Mouse (Mus musculus): ENCODE measurements around the gene Lonp2. TPM values are rescaled to one million over a fixed set of nuclear protein-coding genes. Genes with fewer than 3 reads are reported as not detected.

The Lonp2 gene
- polyA plus RNA-seq, 1 experiment from 2014 or later, result 93.6 TPM

DNA sequence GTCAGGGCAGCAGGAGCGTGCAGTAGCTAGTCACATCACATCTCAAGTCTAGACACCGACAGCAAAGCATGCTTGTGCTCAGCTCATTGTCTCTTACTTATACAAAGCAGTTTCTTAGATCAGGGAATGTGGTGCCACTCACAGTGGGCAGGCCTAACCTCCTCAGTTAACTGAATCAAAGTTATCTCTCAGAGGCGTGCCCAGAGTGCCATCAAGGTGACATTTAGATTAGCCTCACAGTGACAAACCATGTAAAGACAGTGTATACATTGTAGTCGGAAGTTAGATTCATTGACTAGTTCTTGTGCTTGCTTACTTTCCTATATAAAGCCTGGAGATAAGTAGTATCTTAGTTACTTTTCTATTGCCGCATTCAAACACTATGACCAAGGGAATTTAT, 6.4 kb downstream of the Lonp2 start:
- ATAC-seq (ENCODE audit: low FRiP score), result no peak
- no peak overlapping the region for H3K27ac ChIP-seq (replicated peaks)
- H3K9ac ChIP-seq (replicated peaks), result no peak overlapping the region
- no peak overlapping the region for H3K4me2 ChIP-seq
- WGBS, result 90% methylated on average over 5 of the region's 5 CpGs
- H3K27me3 ChIP-seq (replicated peaks), result no peaks in the 10 kb centered on the region
- no peaks in the 10 kb centered on the region for H3K9me3 ChIP-seq (replicated peaks)
- peaks cover 18% of the 10 kb centered on the region for H3K36me3 ChIP-seq
- H3K4me1 ChIP-seq, result peaks cover 14% of the 10 kb centered on the region
- no peak overlapping the region for H3K4me3 ChIP-seq (replicated peaks)

DNA sequence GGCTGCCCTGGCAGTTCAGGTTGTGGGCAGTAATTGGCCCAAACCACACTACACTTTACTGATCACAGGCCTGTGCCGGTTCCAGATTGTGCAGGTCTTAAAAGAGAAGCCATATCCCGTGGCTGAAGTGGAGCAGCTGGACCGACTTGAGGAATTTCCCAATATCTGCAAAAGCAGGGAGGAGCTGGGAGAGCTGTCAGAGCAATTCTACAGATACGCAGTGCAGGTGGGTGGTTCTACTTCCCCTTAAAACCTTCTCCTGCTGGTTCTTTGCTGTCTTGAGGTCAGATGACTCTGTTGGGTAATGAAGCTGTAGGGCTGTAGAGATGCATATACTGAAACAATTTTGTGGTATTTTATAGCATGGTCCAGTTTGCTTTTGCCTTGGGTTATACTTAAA, 7.6 kb downstream of the Lonp2 start:
- Histone ChIP-seq H3K9me3 (replicated peaks) (no peaks in the 10 kb centered on the region), H3K4me2 (no peak overlapping the region), H3K9ac (replicated peaks) (no peak overlapping the region), H3K4me1 (peaks cover 4% of the 10 kb centered on the region), H3K36me3 (peaks cover 28% of the 10 kb centered on the region), H3K27me3 (replicated peaks) (no peaks in the 10 kb centered on the region), H3K4me3 (replicated peaks) (no peak overlapping the region), H3K27ac (replicated peaks) (no peak overlapping the region)
- 92% methylated on average over 4 of the region's 4 CpGs for WGBS
- ATAC-seq (ENCODE audit: low FRiP score), result no peak

DNA sequence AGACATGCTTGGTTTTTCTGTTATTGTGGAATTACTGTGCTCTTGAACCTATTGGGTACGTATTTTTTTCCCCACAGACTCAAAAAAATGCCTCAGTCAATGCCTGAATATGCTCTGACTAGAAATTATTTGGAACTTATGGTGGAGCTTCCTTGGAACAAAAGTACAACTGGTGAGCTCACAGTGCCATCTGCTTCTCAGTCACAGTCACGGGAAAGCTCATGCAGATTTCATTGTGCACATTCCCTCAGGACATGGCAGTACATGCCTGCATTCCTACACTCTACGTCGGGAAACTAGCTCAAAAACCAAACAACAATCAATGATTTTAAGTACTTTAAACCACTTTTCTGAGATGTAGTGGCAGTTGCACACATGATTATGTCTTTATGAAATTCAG, 14.0 kb downstream of the Lonp2 start:
- Histone ChIP-seq H3K4me2 (no peak overlapping the region), H3K4me1 (no peaks in the 10 kb centered on the region), H3K27ac (replicated peaks) (no peak overlapping the region), H3K9me3 (replicated peaks) (no peaks in the 10 kb centered on the region), H3K4me3 (replicated peaks) (no peak overlapping the region), H3K9ac (replicated peaks) (no peak overlapping the region), H3K27me3 (replicated peaks) (no peaks in the 10 kb centered on the region), H3K36me3 (peaks cover 74% of the 10 kb centered on the region)
- 70% methylated on average over 4 of the region's 4 CpGs for WGBS
- ATAC-seq (ENCODE audit: low FRiP score), result no peak

DNA sequence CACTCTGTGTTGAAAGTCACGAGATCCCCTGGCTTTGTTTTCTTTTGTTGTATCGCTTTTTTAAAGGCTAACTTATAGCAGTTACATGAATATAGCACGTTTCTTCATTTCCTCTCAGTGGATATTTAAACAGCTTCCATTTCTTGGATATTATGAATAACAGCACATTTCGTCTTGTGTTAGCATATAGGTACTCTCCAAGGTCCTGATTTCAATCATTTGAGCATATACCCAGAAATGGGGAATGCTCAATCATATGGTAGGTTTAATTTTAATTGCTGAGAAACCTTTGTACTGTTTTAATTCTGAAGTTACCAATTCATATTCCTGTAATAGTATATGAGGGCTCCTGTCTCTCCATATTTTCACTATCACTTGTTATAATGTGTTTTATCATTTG, 15.1 kb downstream of the Lonp2 start:
- peaks cover 66% of the 10 kb centered on the region for H3K36me3 ChIP-seq

DNA sequence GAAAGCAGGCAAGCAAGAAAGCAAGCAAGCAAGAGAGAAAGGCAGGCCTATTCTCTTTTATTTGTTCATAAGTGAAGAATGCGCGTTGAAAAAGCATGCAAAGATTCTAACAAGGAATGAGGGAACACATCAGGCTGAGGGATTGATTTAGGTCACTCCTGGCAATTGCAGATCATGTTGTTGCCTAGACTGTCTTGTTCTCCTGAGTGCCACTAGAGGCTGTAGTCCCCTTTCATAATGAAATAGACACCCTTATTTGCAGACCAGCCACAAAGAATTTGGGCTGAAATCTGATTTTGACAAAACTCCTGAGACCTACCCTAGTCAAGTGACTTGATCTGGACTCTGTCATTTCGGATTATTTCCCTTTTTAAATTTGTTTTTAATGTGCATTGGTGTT, 18.8 kb downstream of the Lonp2 start:
- 87% methylated on average over 3 of the region's 3 CpGs for WGBS
- peaks cover 39% of the 10 kb centered on the region for H3K36me3 ChIP-seq
- no peak for ATAC-seq (ENCODE audit: low FRiP score)

More for the DNA sequence above, 15.1 kb downstream of the Lonp2 start:
- no peak overlapping the region for H3K4me2 ChIP-seq
- no peaks in the 10 kb centered on the region for H3K4me1 ChIP-seq
- WGBS, result 90% methylated on average over 4 of the region's 4 CpGs
- H3K4me3 ChIP-seq (replicated peaks), result no peak overlapping the region
- no peaks in the 10 kb centered on the region for H3K9me3 ChIP-seq (replicated peaks)
- H3K27me3 ChIP-seq (replicated peaks), result no peaks in the 10 kb centered on the region
- H3K9ac ChIP-seq (replicated peaks), result no peak overlapping the region
- H3K27ac ChIP-seq (replicated peaks), result no peak overlapping the region
- no peak for ATAC-seq (ENCODE audit: low FRiP score)

DNA sequence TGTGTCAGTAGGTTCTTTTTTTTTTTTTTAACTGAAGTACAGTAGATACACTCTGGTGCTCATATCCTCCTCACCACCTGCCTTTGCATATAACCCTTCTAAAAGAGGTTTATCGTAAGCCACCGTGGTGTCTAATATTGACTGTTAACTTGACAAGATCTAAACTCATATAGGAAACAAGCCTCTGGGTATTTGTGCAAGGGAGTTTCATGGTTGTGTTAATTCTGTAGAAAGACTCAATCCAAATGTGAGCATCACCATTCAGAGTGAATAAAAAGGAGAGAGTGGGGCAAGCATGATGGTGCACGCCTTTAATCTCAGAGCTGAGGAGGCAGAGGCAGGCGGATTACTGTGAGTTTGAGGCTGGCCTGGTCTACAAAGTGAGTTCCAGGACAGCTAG, 20.8 kb downstream of the Lonp2 start:
- Histone ChIP-seq H3K4me3 (replicated peaks) (no peak overlapping the region), H3K27me3 (replicated peaks) (no peaks in the 10 kb centered on the region), H3K27ac (replicated peaks) (no peak overlapping the region), H3K9me3 (replicated peaks) (no peaks in the 10 kb centered on the region), H3K4me1 (no peaks in the 10 kb centered on the region), H3K9ac (replicated peaks) (no peak overlapping the region), H3K36me3 (peaks cover 20% of the 10 kb centered on the region), H3K4me2 (no peak overlapping the region)
- ATAC-seq (ENCODE audit: low FRiP score), result no peak
- 92% methylated on average over 4 of the region's 4 CpGs for WGBS

More for the DNA sequence above, 18.8 kb downstream of the Lonp2 start:
- Histone ChIP-seq H3K9ac (replicated peaks) (no peak overlapping the region), H3K9me3 (replicated peaks) (no peaks in the 10 kb centered on the region), H3K27me3 (replicated peaks) (no peaks in the 10 kb centered on the region), H3K27ac (replicated peaks) (no peak overlapping the region), H3K4me2 (no peak overlapping the region), H3K4me3 (replicated peaks) (no peak overlapping the region), H3K4me1 (no peaks in the 10 kb centered on the region)

DNA sequence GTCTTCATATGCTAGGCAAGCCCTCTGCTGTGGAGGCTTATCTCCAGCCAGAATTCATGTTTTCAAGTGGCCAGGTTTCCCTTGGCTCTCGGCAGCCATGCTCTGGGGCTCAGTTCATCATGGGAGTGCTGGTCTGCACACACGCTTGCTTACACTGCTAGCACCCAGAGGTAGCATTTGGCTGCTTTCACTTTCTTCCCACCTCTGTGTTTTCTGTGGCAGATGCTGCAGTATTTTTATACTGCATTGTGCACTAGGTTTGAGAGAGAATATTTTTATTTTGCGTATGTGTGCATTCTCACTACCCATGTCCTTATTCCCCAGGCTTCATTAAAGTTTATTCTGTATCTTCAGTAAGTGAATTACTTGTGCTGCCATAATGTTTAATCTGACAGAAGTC, 23.9 kb downstream of the Lonp2 start:
- WGBS, result 71% methylated on average over 3 of the region's 3 CpGs

DNA sequence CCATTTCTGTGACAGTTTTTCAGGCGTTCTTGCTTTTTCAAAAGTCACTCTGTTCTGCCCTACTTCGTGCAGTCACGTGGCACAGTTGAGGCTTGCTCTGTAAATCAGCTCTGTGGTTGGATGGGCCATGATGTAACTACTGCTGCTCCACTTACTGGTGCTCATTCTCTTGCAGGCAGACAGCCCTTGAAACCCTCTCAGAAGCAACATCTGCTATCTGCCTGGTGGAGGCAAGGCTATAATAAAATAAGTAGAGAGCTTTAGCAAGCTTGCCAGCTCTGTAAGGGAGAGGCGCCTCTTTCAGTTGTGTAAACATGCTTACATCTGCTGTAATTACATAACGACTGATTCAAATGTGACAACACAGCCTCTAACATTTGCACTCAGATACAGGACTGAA, 27.6 kb downstream of the Lonp2 start:
- ATAC-seq (ENCODE audit: low FRiP score), result no peak
- 81% methylated on average over 5 of the region's 5 CpGs for WGBS
- Histone ChIP-seq H3K4me3 (replicated peaks) (no peak overlapping the region), H3K4me1 (no peaks in the 10 kb centered on the region), H3K4me2 (no peak overlapping the region), H3K9ac (replicated peaks) (no peak overlapping the region), H3K9me3 (replicated peaks) (no peaks in the 10 kb centered on the region), H3K27ac (replicated peaks) (no peak overlapping the region), H3K27me3 (replicated peaks) (no peaks in the 10 kb centered on the region), H3K36me3 (peaks cover 18% of the 10 kb centered on the region)

More for the DNA sequence above, 23.9 kb downstream of the Lonp2 start:
- H3K4me1 ChIP-seq, result no peaks in the 10 kb centered on the region
- H3K9me3 ChIP-seq (replicated peaks), result no peaks in the 10 kb centered on the region
- H3K27me3 ChIP-seq (replicated peaks), result no peaks in the 10 kb centered on the region
- ATAC-seq (ENCODE audit: low FRiP score), result no peak
- H3K9ac ChIP-seq (replicated peaks), result no peak overlapping the region
- H3K36me3 ChIP-seq, result peaks cover 9% of the 10 kb centered on the region
- H3K4me3 ChIP-seq (replicated peaks), result no peak overlapping the region
- H3K27ac ChIP-seq (replicated peaks), result 0 out of 2 replicates have a peak overlapping the region, but pooled peaks have one; percentile 41
- H3K4me2 ChIP-seq, result no peak overlapping the region

DNA sequence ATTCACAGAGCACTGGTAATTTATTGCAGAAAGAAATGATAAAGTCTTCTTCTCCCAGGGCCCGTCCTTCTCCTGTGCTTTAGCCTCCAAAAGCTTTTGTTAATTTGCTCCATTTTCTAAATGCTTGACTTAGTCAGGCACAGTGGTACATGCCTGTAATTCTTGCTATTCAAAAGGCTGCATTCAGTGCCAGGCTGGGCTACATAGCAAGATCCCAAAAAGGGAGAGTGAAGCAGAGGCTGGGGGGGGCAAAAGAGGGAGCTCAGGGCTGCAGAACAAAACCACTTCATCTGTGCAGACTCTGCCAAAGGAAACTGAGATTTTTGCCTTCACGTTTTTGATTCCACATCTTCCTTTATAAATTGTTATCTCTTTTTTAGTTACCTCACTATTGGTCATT, 28.7 kb downstream of the Lonp2 start:
- no peaks in the 10 kb centered on the region for H3K4me1 ChIP-seq
- ATAC-seq (ENCODE audit: low FRiP score), result no peak
- no peak overlapping the region for H3K4me2 ChIP-seq
- WGBS, result 75% methylated on average over 2 of the region's 2 CpGs
- no peak overlapping the region for H3K4me3 ChIP-seq (replicated peaks)
- no peak overlapping the region for H3K9ac ChIP-seq (replicated peaks)
- peaks cover 18% of the 10 kb centered on the region for H3K36me3 ChIP-seq
- no peaks in the 10 kb centered on the region for H3K9me3 ChIP-seq (replicated peaks)
- H3K27ac ChIP-seq (replicated peaks), result 0 out of 2 replicates have a peak overlapping the region, but pooled peaks have one; percentile 9
- no peaks in the 10 kb centered on the region for H3K27me3 ChIP-seq (replicated peaks)

DNA sequence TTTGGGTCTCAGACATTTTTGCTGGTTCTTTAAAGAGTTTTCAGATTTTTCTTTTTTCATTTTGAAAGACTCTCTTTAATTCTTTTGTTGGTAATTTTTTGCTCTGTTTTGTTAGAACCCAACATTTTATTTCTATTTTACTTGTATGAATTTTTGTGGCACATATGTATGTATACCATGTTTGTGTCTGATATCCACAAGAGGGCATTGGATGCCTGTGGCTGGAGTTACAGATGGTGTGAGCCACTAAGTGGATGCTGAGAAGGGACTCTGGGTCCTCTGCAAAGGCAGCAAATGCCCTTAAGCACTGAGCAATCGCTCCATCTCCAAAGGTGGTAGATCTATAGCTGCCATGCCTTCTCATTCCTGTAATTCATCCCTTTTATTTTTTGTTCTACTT, 30.7 kb downstream of the Lonp2 start:
- H3K36me3 ChIP-seq, result peaks cover 27% of the 10 kb centered on the region
- no peak overlapping the region for H3K9ac ChIP-seq (replicated peaks)
- H3K4me3 ChIP-seq (replicated peaks), result no peak overlapping the region
- 88% methylated on average over 1 of the region's 1 CpGs for WGBS
- no peak overlapping the region for H3K27ac ChIP-seq (replicated peaks)
- no peaks in the 10 kb centered on the region for H3K27me3 ChIP-seq (replicated peaks)
- H3K4me2 ChIP-seq, result no peak overlapping the region
- H3K9me3 ChIP-seq (replicated peaks), result no peaks in the 10 kb centered on the region
- H3K4me1 ChIP-seq, result no peaks in the 10 kb centered on the region
- ATAC-seq (ENCODE audit: low FRiP score), result no peak

DNA sequence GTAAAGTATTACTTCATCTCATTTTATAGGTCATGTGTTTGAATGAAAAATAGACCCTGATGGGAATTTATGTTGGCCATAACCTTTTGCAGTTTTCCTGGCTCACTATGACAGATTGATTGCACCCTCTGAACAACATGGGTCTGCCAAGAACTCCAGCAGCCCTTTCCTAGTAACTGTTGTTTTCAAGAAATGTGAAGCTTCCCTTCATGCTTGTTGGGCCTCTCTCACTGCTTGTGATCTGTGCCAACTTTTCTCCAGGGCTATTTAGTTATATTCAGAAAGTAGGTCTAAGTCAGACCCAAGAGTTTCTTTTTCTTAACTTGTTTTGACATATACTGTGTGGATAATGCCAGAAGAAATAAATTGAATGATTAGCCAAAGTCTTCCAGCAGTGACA, 44.9 kb downstream of the Lonp2 start:
- no peak for ATAC-seq (ENCODE audit: low FRiP score)
- no peaks in the 10 kb centered on the region for H3K9me3 ChIP-seq (replicated peaks)
- no peak overlapping the region for H3K9ac ChIP-seq (replicated peaks)
- H3K27me3 ChIP-seq (replicated peaks), result no peaks in the 10 kb centered on the region
- H3K4me2 ChIP-seq, result no peak overlapping the region
- H3K36me3 ChIP-seq, result peaks cover 42% of the 10 kb centered on the region
- H3K27ac ChIP-seq (replicated peaks), result peak overlapping the region; percentile 72
- no peaks in the 10 kb centered on the region for H3K4me1 ChIP-seq
- no peak overlapping the region for H3K4me3 ChIP-seq (replicated peaks)

DNA sequence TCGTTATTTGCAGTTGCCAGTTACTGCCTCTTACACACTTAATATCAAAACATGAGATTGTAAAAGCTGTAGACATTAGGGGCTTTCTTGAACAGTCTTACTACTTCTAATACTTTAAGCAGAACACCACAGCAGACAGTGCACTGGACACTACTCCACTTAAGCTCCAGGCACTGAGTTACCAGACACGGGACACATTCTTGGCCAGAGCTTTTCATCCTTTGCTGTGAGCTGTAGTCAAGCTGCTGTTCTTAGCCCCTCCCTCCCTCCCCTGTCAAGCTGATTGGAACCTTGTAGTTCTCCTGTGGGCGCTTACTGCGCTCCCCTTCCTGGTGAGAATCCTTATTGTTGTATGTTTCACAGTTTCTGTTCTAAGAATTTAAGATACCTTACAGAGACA, 45.4 kb downstream of the Lonp2 start:
- no peak for ATAC-seq (ENCODE audit: low FRiP score)
- peaks cover 47% of the 10 kb centered on the region for H3K36me3 ChIP-seq
- no peak overlapping the region for H3K9ac ChIP-seq (replicated peaks)
- H3K4me2 ChIP-seq, result no peak overlapping the region
- H3K27me3 ChIP-seq (replicated peaks), result no peaks in the 10 kb centered on the region
- H3K4me3 ChIP-seq (replicated peaks), result no peak overlapping the region
- no peaks in the 10 kb centered on the region for H3K4me1 ChIP-seq
- H3K9me3 ChIP-seq (replicated peaks), result no peaks in the 10 kb centered on the region
- H3K27ac ChIP-seq (replicated peaks), result peak overlapping the region; percentile 72
- 70% methylated on average over 4 of the region's 4 CpGs for WGBS

DNA sequence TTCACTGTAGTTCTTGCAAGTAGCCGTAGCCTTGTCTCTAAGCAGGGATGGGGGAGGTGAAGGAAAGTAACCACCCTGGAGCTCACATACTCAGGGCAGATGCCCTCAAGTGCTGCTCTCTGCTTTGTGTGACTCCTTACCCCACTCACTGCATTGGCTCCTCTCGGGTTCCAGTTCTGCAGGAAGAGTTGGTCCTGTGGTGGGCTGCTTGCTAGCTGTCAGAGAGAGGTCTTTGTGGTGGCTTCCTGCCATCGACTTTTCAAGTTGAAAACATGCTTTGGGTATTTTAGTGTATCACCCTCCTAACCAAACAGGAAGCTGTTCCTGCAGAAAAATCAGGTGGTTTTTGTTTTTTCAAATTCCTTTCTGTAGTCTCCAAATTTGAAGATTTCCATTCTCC, 62.8 kb downstream of the Lonp2 start:
- WGBS, result 88% methylated on average over 3 of the region's 3 CpGs
- Histone ChIP-seq H3K4me2 (no peak overlapping the region), H3K36me3 (no peaks in the 10 kb centered on the region; the same call in 1 of the 2 replicates), H3K4me1 (no peaks in the 10 kb centered on the region), H3K4me3 (replicated peaks) (no peak overlapping the region), H3K9me3 (replicated peaks) (no peaks in the 10 kb centered on the region), H3K27ac (replicated peaks) (no peak overlapping the region), H3K9ac (replicated peaks) (no peak overlapping the region), H3K27me3 (replicated peaks) (no peaks in the 10 kb centered on the region)
- ATAC-seq (ENCODE audit: low FRiP score), result no peak

Data from neural tube, embryonic 15.5 days (tissue).